Mouse (Mus musculus) adrenal gland, adult 8-10 months (tissue): ENCODE measurements around the gene Gm45753. TPM values are rescaled to one million over a fixed set of nuclear protein-coding genes. Genes with fewer than 3 reads are reported as not detected.

Experiments used
- DNase-seq: peaks from one replicate; pipeline ENCODE4 v3.0.0; 2022
- total RNA-seq, 4 experiments: library from RNA; stranded (reverse); gene quantifications; 2 replicates each; pipeline ENCODE4 v1.2.4; 2022

The Gm45753 gene
- total RNA-seq, 4 experiments from 2014 or later, result 0.10 TPM; not detected in 3

GRCm38 (mm10) chr8:45269056-45269455, 39.2 kb downstream of the Gm45753 start:
- DNase-seq, result no peak

- DNase-seq, result no peak
Measured at GRCm38 (mm10) chr8:45268485-45268884, 39.8 kb downstream of the Gm45753 start.

GRCm38 (mm10) chr8:45267611-45268391, 40.5 kb downstream of the Gm45753 start:
- peak; percentile 15 for DNase-seq

- DNase-seq, result no peak
Measured at GRCm38 (mm10) chr8:45266993-45267392, 41.3 kb downstream of the Gm45753 start.

- DNase-seq, result no peak
Measured at GRCm38 (mm10) chr8:45264918-45265317, 43.3 kb downstream of the Gm45753 start.

- no peak for DNase-seq
Measured at GRCm38 (mm10) chr8:45262851-45263250, 45.4 kb downstream of the Gm45753 start.

GRCm38 (mm10) chr8:45261920-45262319, 46.3 kb downstream of the Gm45753 start, which contains the start of gene F11:
Gene F11 (minus strand): TSS chr8:45262031.
- no peak for DNase-seq

GRCm38 (mm10) chr8:45258421-45258820, 49.8 kb downstream of the Gm45753 start:
- no peak for DNase-seq

GRCm38 (mm10) chr8:45255040-45255439, 53.2 kb downstream of the Gm45753 start:
- no peak for DNase-seq

- DNase-seq, result no peak
Measured at GRCm38 (mm10) chr8:45254194-45254842, 53.9 kb downstream of the Gm45753 start.

GRCm38 (mm10) chr8:45253586-45253985, 54.7 kb downstream of the Gm45753 start:
- no peak for DNase-seq

- DNase-seq, result no peak
Measured at GRCm38 (mm10) chr8:45253111-45253510, 55.2 kb downstream of the Gm45753 start.

- no peak for DNase-seq
Measured at GRCm38 (mm10) chr8:45246307-45246706, 62.0 kb downstream of the Gm45753 start.

GRCm38 (mm10) chr8:45239363-45239762, 68.9 kb downstream of the Gm45753 start:
- DNase-seq, result no peak

- no peak for DNase-seq
Measured at GRCm38 (mm10) chr8:45238282-45238681, 70.0 kb downstream of the Gm45753 start.

- peak; percentile 2 for DNase-seq
Measured at GRCm38 (mm10) chr8:45236164-45236912, 71.9 kb downstream of the Gm45753 start.

GRCm38 (mm10) chr8:45235228-45235627, 73.0 kb downstream of the Gm45753 start:
- no peak for DNase-seq

- no peak for DNase-seq
Measured at GRCm38 (mm10) chr8:45233256-45233655, 75.0 kb downstream of the Gm45753 start.

Other genes starting within 250 kb of the Gm45753 start
- gene Mtnr1a, start 239.3 kb downstream of the Gm45753 start, total RNA-seq, result not detected
- gene F11, start 46.4 kb downstream of the Gm45753 start, total RNA-seq, result under 1 TPM in 1 of 4 experiments, not detected in 3; 0.12 TPM
- gene Klkb1, start 13.6 kb downstream of the Gm45753 start, total RNA-seq, result under 1 TPM in 3 of 4 experiments, not detected in 1; 0.06 to 0.16 (median 0.07) TPM
- gene Cyp4v3, start 24.8 kb upstream of the Gm45753 start, total RNA-seq, result 10 to 100 TPM; 24.4 to 34.4 (median 27.8) TPM
- gene Fam149a, start 73.8 kb upstream of the Gm45753 start, total RNA-seq, result 10 to 100 TPM; 11.4 to 13.9 (median 12.5) TPM
- gene Tlr3, start 102.6 kb upstream of the Gm45753 start, total RNA-seq, result 10 to 100 TPM in 2 of 4 experiments, 1 to 10 TPM in 2; 4.5 to 11.1 (median 9.4) TPM
- 100 to 1,000 TPM; 134 to 286 (median 185) TPM for gene Sorbs2, start 199.3 kb upstream of the Gm45753 start, total RNA-seq